Mouse (Mus musculus): ENCODE measurements around the gene Atp6v1e1.
"Not testable (repeated sequence)": the region's sequence is repeated elsewhere in the genome, so short reads cannot be mapped to it uniquely, and the experiment has no call there.

DNA sequence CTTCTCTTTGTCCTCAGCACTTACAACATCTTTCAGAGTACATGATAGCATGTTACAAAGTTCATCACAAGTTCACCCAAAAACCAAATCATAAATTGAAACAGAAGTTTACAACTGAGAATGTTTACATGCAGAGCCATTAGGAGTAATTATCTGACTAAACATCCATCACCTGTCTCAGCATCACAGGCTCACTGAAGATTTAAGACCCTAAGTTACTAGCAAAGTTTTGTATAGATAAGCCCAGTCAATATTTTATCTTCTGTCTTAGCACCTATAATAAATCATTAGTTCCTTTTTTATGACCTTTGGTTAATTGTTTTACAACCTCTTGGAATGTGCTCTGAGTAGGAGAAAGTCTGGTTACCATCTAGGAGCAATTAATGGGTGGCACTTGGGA, 28.1 kb upstream of the Atp6v1e1 start:
- TF ChIP-seq POLR2A (IDR thresholded peaks at IDR 0.05; ENCODE audit: borderline replicate concordance, control insufficient read depth, low read depth, low read length); CTCF (IDR thresholded peaks at IDR 0.05; ENCODE audit: control insufficient read depth, insufficient read depth, low read length): not testable (repeated sequence)

Data from bone marrow, adult 2 months (tissue).